Mouse (Mus musculus) lung, postnatal 36 days (tissue): ENCODE data around the gene Pou2f3.
"Not testable (repeated sequence)": the region's sequence is repeated elsewhere in the genome, so short reads cannot be mapped to it uniquely, and the experiment has no call there.

Experiments
- DNase-seq: peaks from one replicate; pipeline ENCODE4 v3.0.0; 2022; ENCODE audit warnings: mixed read lengths

Gene Pou2f3

GRCm38 (mm10) chr9:43151779-43152178 lies 58.4 kb downstream of the Pou2f3 start:
- peak; percentile 28 for DNase-seq

GRCm38 (mm10) chr9:43150957-43151356 lies 59.2 kb downstream of the Pou2f3 start:
- no peak for DNase-seq

- DNase-seq, result peak; percentile 28
These were observed 60.1 kb downstream of the Pou2f3 start for GRCm38 (mm10) chr9:43150075-43150474.

GRCm38 (mm10) chr9:43149498-43149897 lies 60.7 kb downstream of the Pou2f3 start:
- no peak for DNase-seq

GRCm38 (mm10) chr9:43145196-43145595 lies 65.0 kb downstream of the Pou2f3 start:
- DNase-seq, result no peak

- DNase-seq, result no peak
These were observed 65.9 kb downstream of the Pou2f3 start for GRCm38 (mm10) chr9:43144206-43144810.

- peak; percentile 86 for DNase-seq
These were observed 68.3 kb downstream of the Pou2f3 start for GRCm38 (mm10) chr9:43141839-43142238.

GRCm38 (mm10) chr9:43133525-43133924 lies 76.6 kb downstream of the Pou2f3 start:
- DNase-seq, result no peak

- no peak for DNase-seq
These were observed 77.8 kb downstream of the Pou2f3 start for GRCm38 (mm10) chr9:43132380-43132779.

GRCm38 (mm10) chr9:43131940-43132339 lies 78.2 kb downstream of the Pou2f3 start:
- DNase-seq, result no peak

GRCm38 (mm10) chr9:43130684-43131083 lies 79.5 kb downstream of the Pou2f3 start:
- no peak for DNase-seq

- peak; percentile 61 for DNase-seq
These were observed 82.9 kb downstream of the Pou2f3 start for GRCm38 (mm10) chr9:43127101-43127787.

- DNase-seq, result peak; percentile 53
These were observed 87.8 kb downstream of the Pou2f3 start for GRCm38 (mm10) chr9:43122379-43122778.

- DNase-seq, result not testable (repeated sequence)
These were observed 88.2 kb downstream of the Pou2f3 start for GRCm38 (mm10) chr9:43121948-43122347.

GRCm38 (mm10) chr9:43116997-43117336 lies 93.2 kb downstream of the Pou2f3 start:
- DNase-seq, result no peak

- peak; percentile 40 for DNase-seq
These were observed 93.8 kb downstream of the Pou2f3 start, which contains the start of gene Tmem136 for GRCm38 (mm10) chr9:43116134-43116996. Tmem136 (minus strand) TSS chr9:43116570.

GRCm38 (mm10) chr9:43115431-43116133 lies 94.6 kb downstream of the Pou2f3 start:
- DNase-seq, result no peak

- DNase-seq, result peak; percentile 61
These were observed 95.3 kb downstream of the Pou2f3 start for GRCm38 (mm10) chr9:43114833-43115232.

- DNase-seq, result no peak
These were observed 99.7 kb downstream of the Pou2f3 start for GRCm38 (mm10) chr9:43110286-43110980.

- DNase-seq, result no peak
These were observed 101.0 kb downstream of the Pou2f3 start for GRCm38 (mm10) chr9:43109125-43109524.

- DNase-seq, result no peak
These were observed 101.4 kb downstream of the Pou2f3 start for GRCm38 (mm10) chr9:43108721-43109120.

- no peak for DNase-seq
These were observed 102.1 kb downstream of the Pou2f3 start for GRCm38 (mm10) chr9:43108081-43108480.
